In genomic region chr14:16695453-16696120, GRCm38 (mm10) we compare ENCODE assay signal across 9 mouse cellular contexts.
A peak's percentile ranks its signal among the peaks of the same experiment; 100 is the strongest.
DNase-seq lines count a peak whose midpoint lies in the region; ATAC-seq lines count a peak whose summit lies in the region.
"Had no signal": no experiment of that assay in that cellular context is flagged by ENCODE, and none has a peak within 500 bp of the region (broad histone marks: within the 10 kb centered on the region; RNA-seq: fewer than 3 reads in every experiment).

No protein-coding gene starts in this region.

- no peaks in the 10 kb centered on the region for H3K4me1 ChIP-seq in liver, embryonic 11.5 days (replicated peaks; ENCODE audit: control insufficient read depth, insufficient read depth, low read length)

- intact Hi-C loops in left cerebral cortex, postnatal 4 days (cut with DNase I), result no loop called here

- H3K9me3 ChIP-seq in liver, embryonic 11.5 days (ENCODE audit: control insufficient read depth, low read length), result no peaks in the 10 kb centered on the region
- H3K9me3 ChIP-seq: limb, embryonic 12.5 days had no signal

- 32% methylated on average over 3 of the region's 3 CpGs for WGBS in liver, embryonic 11.5 days

- no peak overlapping the region for H3K4me2 ChIP-seq in liver, embryonic 11.5 days
- H3K4me2 ChIP-seq: limb, embryonic 12.5 days had no signal

- H3K9ac ChIP-seq in liver, embryonic 11.5 days (ENCODE audit: low read depth, low read length), result no peak overlapping the region
- H3K9ac ChIP-seq: limb, embryonic 12.5 days had no signal

- DNase-seq in left cerebral cortex, adult 18-20 months (ENCODE audit: low spot score in 2 of 2), result peak; percentile 10 to 50
- DNase-seq in left cerebral cortex, postnatal 4 days, result no peak
- peak; percentile 24 to 45 for DNase-seq in frontal cortex, adult 2 months (ENCODE audit: extremely low spot score in 1 of 2, low spot score in 1 of 2)
- peak; percentile 50 to 66 for DNase-seq in kidney, adult 8-10 months
- no peak for DNase-seq in liver, embryonic 11.5 days (ENCODE audit: low spot score)
- no peak for DNase-seq in cerebellum, adult 18-20 months

- H3K27ac ChIP-seq in liver, embryonic 11.5 days (ENCODE audit: low read depth, low read length), result no peak overlapping the region
- H3K27ac ChIP-seq: limb, embryonic 12.5 days had no signal

- H3K4me3 ChIP-seq in liver, embryonic 11.5 days (ENCODE audit: low read depth, low read length), result no peak overlapping the region
- H3K4me3 ChIP-seq: limb, embryonic 12.5 days had no signal

- H3K27me3 ChIP-seq in liver, embryonic 11.5 days (replicated peaks; ENCODE audit: control insufficient read depth, insufficient read depth, low read length), result no peaks in the 10 kb centered on the region
- H3K27me3 ChIP-seq: limb, embryonic 12.5 days had no signal

- 0 out of 2 replicates have a peak, but pooled peaks have one; percentile 23 for ATAC-seq in liver, embryonic 11.5 days (replicated peaks; ENCODE audit: low FRiP score)
- no peak for ATAC-seq in cerebellum, adult (ENCODE audit: insufficient number of reproducible peaks, low FRiP score, low TSS enrichment)
- ATAC-seq in activated CD4-positive, CD25-positive, alpha-beta regulatory T cell, adult 4 months, result no peak

- no peaks in the 10 kb centered on the region for H3K36me3 ChIP-seq in liver, embryonic 11.5 days (ENCODE audit: control insufficient read depth, insufficient read depth, low read length)
- H3K36me3 ChIP-seq: limb, embryonic 12.5 days had no signal

Comparison
In these comparisons a context has a peak if more than half of its experiments do, and no peak if none do; other contexts are left out.
1. DNase-seq: peak in left cerebral cortex, adult 18-20 months (2 of 2), frontal cortex, adult 2 months (2 of 2) and kidney, adult 8-10 months (2 of 2); none in left cerebral cortex, postnatal 4 days (single experiment), liver, embryonic 11.5 days (single experiment) and cerebellum, adult 18-20 months (0 of 2).